Mouse (Mus musculus) activated CD4-positive, CD25-positive, alpha-beta regulatory T cell, adult 4 months (primary cell): Measurements from ENCODE around the gene Psmb8. TPM values are rescaled to one million over a fixed set of nuclear protein-coding genes. Genes with fewer than 3 reads are reported as not detected.

ENCODE experiments used
- ATAC-seq: one replicate; pipeline ENCODE4 v1.8.0; 2017
- polyA plus RNA-seq, 2 experiments: library from polyadenylated mRNA; unstranded; fragments of 100-300 nt; shearing (Covaris generic); gene quantifications; one replicate each; pipeline ENCODE4 v1.2.1; 2017

Psmb8 gene
- polyA plus RNA-seq, 2 experiments from 2014 or later, result 892 to 1,228 TPM

DNA sequence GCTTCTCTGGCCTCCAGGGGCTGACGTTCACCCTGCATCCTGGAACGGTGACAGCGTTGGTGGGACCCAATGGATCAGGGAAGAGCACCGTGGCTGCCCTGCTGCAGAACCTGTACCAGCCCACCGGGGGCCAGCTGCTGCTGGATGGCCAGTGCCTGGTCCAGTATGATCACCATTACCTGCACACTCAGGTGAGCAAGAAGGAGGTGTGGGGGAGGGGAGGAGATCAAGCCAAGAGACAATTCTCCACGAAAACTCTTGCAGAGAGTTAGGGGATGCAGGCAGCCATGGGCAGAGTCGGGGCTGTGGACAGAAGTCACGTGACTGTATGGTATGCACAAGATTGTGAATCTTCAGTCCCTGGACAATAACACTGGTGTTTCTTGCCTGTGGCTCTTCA is 4.1 kb upstream of the Psmb8 start:
- no peak for ATAC-seq

DNA sequence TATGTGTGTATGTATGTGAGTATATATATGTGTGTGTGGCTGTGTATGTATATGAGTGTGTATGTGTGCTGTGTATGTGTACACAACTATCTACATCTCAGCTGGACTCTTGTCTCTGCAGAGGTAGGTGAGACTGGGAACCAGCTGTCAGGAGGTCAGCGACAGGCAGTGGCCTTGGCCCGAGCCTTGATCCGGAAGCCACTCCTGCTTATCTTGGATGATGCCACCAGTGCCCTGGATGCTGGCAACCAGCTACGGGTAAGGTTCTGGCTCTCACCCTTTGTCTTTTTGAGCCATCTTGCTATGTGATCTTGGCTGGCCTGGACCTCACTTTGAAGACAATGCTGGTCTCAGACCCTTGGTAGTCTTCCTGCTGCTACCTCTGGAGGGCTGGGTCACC is 2.8 kb upstream of the Psmb8 start:
- no peak for ATAC-seq

DNA sequence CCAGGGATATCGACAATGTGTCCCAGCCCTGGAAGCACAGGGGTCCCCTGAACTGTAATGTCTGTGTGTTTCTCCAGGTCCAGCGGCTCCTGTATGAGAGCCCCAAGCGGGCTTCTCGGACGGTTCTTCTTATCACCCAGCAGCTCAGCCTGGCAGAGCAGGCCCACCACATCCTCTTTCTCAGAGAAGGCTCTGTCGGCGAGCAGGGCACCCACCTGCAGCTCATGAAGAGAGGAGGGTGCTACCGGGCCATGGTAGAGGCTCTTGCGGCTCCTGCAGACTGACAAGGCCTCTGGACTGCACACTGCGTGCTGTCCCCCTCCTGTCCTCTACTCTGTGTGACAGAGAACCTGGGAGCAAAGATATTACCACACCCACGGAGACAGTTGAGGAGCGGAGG is 1.0 kb upstream of the Psmb8 start:
- ATAC-seq, result peak; percentile 73

DNA sequence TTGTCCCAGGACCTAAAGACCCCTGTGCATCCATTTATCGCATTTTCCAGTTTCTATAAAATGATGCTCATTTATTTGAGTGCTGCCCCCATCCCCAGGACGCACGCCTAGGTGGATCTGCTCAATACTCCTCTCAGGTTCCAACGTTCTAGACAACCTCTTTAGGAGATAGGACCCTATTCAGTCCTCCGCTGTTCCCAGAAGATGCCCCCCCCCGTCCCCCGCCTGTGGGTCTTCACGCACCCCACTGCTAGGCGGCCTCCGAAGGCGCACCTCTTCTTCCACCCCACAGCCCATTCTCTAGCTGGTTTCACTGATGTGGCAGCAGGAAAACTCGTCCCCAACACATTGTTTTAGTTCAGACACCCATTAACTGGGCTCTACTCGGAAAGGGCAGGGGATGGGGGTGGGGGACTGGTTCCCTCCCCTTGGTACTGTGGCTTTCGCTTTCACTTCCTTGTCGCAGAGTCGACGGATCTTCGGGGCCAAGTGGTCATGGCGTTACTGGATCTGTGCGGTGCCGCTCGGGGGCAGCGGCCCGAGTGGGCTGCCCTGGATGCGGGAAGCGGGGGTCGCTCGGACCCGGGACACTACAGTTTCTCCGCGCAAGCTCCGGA is 491 bp downstream of the Psmb8 start:
- peak; percentile 62 for ATAC-seq

DNA sequence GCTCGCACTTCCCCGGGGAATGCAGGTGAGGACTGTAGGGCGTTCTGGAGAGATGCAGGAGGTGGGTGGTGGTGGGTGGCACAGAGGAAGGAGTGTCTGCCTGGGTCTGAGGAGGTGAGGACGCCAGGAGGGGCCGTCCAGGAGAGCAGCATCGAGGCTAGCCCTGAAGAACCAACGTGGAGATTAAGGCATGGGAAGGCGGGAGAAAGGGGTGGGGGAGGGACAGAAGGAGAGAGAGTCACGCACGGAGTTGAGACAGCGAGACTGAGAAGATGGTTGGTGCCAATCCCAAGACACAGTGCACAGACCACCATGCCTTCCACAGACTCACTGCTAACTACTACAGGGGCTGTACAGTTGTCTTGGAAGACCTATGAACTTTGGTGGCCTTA is 996 bp downstream of the Psmb8 start:
- no peak for ATAC-seq

DNA sequence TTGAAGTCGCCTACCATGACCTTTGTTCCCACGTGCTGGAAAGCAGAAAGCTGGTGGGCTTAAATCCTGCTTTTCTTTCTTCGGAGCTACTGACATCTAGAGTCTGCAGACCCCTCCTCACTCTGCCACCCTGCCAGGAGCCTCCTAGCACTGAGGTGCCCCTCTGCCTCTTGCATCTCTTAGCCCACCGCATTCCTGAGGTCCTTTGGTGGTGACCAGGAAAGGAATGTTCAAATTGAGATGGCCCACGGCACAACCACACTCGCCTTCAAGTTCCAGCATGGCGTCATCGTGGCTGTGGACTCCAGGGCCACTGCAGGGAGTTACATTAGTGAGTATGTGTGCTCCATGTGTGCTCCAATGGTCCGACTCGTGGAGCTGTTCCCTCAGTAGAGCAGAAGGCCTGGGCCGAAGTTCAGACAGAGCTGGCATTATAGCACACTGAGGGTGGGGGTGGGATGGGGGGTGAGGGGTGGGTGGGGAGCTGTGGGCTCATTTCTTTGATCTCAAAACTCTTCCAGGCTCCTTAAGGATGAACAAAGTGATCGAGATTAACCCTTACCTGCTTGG is 1.6 kb downstream of the Psmb8 start:
- no peak for ATAC-seq

DNA sequence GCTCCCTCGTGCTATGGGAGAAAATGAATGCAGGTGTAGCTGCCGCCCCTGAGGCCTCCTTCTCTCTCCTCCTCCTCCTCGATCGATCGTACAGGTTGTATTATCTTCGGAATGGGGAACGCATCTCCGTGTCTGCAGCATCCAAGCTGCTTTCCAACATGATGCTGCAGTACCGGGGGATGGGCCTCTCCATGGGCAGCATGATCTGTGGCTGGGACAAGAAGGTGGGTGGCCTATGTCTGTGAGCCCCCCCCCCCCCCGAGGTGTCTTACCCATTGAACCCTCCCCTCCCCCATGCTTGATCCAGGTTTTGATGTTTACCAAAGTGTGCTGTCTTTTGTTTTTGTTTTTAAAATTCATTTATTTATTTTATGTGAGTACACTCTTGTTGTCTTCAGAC is 2.5 kb downstream of the Psmb8 start:
- ATAC-seq, result no peak

DNA sequence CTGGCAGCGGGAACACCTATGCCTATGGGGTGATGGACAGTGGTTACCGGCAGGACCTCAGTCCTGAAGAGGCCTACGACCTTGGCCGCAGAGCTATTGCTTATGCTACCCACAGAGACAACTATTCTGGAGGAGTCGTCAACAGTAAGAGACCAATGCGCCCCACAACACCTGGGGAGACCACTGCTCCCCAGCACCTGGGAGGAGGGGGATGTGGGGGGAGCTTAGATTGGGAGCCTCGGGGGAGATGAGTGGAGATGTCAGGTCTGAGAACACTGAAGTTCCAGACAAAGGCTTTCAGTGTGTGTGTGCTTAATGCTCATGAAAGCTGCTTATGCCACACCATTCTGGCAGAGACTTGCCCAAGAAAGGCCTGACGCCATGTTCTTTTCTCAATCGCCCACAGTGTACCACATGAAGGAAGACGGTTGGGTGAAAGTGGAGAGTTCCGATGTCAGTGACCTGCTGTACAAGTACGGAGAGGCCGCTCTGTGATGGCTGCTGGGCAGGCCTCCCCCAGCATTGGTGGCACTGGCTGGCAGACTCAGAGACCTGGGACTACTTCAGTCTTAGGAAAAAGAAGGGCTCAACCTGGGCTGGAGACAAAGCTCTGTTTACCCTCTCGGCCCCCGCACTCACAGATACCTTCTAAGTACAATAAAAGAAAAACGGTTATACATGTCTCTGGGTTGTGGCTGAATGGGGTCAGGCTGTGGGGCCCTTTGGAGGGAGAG is 3.4 kb downstream of the Psmb8 start:
- ATAC-seq, result no peak

DNA sequence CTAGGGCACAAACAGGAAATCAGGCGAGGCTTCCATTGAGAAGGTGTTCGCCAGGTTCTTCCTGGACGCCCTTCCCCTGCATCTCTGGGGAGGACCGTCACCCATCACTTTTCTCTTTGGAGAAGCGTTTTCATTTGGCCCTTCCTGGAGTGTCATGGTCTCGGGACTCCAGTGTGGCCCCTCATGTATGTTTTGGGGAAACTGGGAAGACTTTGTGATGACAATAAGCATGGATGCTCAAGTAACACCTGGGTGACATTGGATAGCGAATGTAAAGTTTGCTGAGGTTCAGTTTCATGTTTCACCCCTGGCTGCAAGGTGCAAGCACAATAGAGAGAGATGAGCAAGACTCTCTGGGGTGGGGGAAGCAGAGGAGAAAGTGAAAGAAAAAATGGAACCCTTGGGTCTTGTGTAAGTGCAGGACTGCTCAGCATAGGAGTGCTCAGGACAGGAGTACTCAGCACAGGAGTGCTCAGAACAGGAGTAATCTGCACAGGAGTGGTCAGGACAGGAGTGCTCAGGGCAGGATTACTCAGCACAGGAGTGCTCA is 4.1 kb downstream of the Psmb8 start:
- ATAC-seq, result peak; percentile 9

DNA sequence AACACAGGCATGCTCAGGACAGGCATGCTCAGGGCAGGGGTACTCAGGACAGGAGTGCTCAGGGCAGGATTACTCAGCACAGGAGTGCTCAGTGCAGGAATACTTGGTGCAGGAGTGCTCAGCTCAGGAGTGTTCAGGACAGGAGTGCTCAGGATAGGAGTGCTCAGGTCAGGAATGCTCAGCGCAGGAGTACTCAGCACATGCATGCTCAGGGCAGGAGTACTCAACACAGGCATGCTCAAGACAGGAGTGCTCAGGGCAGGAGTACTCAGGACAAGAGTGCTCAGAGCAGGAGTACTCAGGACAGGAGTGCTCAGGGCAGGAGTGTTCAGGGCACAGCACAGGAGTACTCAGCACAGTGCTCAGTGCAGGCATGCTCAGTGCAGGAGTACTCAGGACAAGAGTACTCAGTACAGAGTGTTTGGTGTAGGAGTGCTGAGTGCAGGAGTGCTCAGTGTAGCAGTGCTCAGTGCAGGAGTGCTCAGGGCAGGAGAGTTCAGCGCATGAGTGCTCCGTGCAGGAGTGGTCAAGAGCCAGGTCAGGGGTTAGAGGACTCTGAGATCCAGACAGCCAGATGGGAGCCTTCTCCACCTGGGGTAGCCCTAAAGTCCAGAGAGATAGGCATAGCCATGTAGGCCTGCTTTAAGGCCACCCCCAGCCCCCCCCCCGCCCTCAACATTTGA is 5.4 kb downstream of the Psmb8 start:
- no peak for ATAC-seq

DNA sequence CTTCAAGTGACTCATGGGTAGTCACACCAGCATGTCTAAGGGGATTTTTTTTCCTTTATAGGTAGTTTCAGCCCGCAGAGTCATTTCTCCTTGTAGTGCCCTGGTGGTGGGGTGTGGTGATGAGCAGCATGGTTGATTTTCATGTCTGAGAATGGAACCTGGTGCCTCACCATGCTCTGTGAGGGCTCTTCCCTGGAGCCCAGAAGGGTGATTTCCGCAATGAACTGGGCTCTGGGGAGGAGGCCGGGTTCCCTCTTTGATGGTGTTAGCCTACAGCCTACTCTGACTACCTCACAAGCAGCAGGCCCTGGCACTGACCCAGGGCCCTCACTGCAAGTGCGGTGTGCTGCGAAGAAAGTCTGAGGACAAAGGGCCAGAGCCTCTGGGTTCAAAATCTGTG is 5.9 kb downstream of the Psmb8 start, which contains the start of gene Tap2:
Gene Tap2 (plus strand): TSS at position 84 of the 400 bp plus-strand sequence.
- ATAC-seq, result peak; percentile 13

DNA sequence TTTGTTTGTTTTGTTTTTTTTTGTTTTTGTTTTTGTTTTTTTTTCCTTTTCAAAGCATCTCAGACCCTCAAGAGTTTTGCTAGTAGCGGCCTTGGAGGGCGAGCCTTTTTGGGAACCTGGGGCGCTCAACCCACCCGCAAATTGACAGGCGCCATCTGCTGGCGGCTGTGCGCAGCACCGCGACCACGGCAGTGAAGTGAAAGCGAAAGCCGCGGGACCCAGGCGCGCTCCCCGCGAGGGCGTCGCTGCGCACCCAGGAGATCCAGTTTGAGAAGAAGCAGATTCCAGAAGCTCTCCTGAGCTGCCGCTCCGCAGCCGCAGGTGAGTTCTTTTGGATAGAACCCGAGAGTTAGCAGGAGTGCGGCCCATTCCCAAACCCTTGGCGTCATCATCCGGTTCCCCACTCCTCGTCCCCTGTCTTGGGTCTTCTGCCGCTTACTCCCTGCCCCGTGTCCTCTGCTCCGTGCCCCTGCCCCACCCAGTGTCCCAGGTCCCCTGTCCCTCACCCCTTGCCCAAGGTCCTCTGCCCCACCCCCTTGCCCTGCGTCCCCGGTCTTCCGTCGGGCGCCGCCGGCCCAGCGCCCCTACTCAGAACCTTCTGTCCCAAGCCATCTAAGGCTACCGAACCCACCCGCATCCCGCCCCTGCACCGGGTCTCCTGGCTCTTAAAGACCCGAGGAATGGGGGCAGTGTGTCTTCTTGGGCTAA is 6.9 kb downstream of the Psmb8 start:
- ATAC-seq, result peak; percentile 42

DNA sequence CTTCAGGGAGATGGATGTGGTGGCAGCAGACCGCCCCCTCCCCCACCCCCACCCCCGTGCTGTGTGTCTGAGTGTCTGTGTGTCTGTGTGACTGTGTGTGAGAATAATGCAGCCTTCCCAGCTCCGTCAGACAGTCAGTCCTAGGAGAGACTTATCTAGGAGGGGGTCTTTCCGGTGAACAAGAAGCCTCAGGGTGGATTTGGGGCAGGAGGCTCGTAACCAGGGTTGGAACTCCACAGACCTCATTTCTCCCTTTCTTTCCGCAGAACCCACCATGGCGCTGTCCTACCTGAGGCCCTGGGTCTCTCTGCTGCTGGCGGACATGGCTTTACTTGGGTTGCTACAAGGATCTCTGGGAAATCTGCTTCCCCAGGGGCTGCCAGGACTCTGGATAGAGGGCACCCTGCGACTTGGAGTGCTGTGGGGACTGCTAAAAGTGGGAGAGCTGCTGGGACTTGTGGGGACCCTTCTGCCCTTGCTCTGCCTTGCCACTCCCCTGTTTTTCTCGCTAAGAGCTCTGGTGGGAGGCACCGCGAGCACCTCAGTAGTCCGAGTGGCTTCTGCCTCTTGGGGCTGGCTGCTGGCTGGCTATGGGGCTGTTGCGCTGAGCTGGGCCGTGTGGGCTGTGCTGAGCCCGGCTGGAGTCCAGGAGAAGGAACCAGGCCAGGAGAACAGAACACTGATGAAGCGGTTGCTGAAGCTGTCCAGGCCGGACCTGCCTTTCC is 7.7 kb downstream of the Psmb8 start:
- ATAC-seq, result no peak

DNA sequence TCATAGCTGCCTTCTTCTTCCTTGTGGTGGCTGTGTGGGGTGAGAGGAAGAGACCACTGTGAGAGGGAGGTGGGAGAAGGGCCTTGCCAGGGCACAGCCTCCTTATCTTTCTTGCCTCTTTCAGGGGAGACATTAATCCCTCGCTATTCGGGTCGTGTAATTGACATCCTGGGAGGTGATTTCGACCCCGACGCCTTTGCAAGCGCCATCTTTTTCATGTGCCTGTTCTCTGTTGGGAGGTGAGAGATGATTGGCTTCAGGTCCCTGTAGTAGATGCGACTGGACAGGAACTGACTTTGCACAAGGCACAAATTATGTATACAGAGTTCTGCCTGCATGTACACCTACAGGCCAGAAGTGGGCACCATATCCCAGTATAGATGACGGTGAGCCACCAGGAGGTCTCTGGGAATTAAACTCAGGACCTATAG is 8.2 kb downstream of the Psmb8 start:
- ATAC-seq, result peak; percentile 34

DNA sequence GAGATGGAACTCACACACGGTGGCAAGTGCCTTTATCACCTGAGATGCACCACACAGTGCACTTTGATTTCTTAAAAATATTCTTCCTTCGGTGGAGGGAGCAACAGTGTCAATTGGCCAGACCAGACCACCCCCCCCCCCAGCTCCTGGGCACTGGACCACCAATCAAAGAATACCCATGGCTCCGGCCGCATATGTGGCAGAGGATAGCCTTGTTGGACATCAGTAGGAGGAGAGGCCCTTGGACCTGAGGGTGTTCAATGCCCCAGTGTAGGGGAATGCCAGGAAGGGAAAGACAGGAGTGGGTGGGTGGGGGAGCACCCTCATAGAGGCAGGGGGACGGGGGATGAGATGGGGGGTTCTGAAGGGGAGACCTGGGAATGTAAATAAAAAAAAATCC is 9.2 kb downstream of the Psmb8 start:
- ATAC-seq, result no peak

DNA sequence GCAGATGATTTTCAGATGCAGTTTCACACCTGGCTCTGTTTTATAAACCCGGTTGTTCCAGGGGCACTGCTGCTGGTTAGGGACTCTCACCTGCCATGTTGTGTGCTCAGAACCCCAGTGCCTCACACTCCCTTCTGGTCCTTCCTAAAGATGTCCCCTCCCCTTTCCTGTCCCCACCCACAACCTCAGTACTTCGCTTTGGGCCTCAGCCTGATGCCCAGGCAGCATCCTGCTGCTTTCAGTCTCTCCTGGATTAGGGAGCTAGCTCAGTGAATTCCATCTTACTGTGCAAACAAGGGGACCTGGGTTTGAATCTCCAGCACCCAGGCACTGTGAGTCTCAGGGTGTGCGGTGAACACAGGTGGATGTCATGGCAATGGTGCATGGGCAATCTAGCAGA is 9.9 kb downstream of the Psmb8 start:
- ATAC-seq, result peak; percentile 16

DNA sequence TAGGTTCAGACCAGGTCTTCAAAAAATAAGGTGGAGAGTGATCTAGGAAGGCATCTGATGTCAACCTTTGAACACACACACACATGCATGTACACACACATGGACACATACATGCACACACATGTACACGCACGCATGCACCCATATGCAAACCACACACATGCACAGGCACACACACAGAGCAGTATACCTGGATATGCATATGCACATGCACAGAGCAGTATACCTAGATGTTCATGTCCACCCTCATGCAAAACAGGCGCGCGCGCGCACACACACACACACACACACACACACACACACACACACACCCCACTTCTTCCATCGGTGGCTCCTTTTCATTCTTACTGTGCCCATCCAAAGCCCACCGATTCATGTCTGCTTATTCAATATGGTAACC is 10.3 kb downstream of the Psmb8 start:
- ATAC-seq, result no peak

DNA sequence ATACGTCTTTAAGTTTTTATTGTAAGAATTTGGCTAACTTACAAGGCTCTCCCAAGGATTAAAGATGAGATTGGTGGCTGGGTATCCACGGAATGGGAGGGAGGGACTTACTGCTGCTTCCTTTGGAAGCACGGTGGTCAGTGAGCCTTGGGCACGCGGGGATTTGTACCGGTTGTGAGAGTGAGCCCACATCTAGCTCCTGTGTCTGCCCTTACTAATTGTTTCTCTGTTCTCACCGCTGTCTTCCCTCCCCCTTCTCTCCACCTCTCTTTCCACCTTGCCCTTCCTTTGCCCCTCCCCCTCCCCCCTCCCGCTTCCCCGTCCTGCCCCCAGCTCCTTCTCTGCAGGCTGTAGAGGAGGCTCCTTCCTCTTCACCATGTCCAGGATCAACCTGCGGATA is 10.9 kb downstream of the Psmb8 start:
- ATAC-seq, result no peak

DNA sequence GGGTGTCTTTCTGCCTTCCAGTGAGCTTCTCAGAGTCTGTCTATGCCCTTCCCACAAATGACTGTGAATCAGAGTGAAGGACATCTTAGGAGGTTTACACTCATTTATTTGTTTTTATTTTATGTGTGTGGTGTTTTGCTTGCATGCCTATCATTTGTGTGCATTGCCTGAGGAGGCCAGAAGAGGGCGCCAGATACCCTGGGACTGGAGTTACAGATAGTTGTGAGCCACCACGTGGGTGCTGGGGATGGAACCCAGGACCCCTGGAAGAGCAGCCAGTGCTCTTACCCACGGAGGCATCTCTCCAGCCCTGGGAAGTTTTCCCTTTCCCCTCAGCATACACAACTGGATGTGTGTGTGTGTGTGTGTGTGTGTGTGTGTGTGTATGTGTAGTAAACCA is 12.2 kb downstream of the Psmb8 start:
- no peak for ATAC-seq

DNA sequence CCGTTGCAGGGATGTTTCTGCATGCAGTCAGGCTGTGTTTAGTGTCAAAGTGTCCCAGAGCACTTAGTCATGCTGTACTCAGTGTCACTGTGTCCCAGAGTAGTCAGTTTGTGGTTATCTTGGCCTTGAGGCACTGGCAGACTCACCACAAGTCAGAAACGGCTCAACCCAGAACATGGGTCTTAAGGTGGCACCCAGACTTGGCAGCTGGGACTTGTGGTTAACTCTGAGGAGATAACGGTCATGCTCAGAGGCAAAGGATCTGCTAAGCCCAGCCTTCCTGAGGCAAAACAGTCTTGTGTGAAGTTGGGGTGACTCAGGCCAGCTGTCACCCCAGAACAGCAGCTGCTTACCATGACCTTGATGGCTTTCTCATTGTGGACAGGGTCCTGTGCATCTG is 13.1 kb downstream of the Psmb8 start:
- ATAC-seq, result peak; percentile 36

DNA sequence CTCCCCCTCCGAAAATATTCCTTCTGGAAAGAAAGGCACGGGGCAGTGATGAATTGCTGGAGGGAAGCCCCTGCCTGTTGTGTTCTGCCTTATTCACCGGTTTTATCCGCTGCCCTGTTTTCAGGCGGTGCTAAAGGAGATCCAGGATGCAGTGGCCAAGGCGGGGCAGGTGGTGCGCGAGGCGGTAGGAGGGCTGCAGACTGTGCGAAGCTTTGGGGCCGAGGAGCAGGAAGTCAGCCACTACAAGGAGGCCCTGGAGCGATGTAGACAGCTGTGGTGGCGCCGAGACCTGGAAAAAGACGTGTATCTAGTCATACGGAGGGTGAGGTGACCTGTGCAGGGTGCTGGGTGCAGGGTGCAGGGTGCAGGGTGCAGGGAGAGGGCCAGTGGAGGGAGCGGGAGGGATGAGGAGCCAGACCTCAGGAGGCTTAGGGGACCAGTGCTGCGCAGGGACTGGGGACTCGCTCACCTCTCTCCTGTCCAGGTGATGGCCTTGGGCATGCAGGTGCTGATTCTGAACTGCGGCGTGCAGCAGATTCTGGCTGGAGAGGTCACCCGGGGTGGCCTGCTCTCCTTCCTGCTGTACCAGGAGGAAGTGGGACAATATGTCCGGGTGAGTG is 14.3 kb downstream of the Psmb8 start:
- peak; percentile 53 for ATAC-seq
